Mouse (Mus musculus): Measurements from ENCODE around the gene Msmp. TPM values are rescaled to one million over a fixed set of nuclear protein-coding genes. Genes with fewer than 3 reads are reported as not detected.
"Not testable (repeated sequence)": the region's sequence is repeated elsewhere in the genome, so short reads cannot be mapped to it uniquely, and the experiment has no call there.

Msmp gene
- polyA plus RNA-seq, 1 experiment from 2014 or later, result 0.74 TPM

DNA sequence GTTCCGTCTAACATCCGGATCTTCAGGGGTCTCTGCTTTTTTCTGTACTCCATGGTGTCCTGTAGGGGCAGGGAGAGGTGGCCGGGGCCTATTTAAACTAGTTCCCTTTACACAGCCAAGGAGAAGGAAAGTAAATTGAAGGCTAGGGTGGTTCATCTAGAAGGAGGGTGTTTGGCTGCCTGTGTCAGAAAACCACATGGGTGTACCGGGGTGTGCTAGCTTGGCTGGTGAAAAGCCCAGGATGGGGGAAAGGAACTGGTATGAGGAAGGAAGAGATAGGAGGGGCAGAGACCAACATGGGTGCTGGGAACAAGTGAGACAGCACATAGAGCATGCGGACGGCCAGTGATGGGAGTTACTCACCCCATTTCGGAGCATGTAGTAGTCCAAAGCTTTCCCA is 28.4 kb downstream of the Msmp start:
- peaks cover 41% of the 10 kb centered on the region for H3K4me1 ChIP-seq
- no peaks in the 10 kb centered on the region for H3K27me3 ChIP-seq (ENCODE audit: low read depth, poor library complexity, severe bottlenecking)
- peaks cover 75% of the 10 kb centered on the region for H3K36me3 ChIP-seq
- 96% methylated on average over 7 of the region's 7 CpGs for WGBS
- no peak overlapping the region for H3K27ac ChIP-seq (replicated peaks)
- H3K4me3 ChIP-seq, result no peak overlapping the region
- 0 out of 2 replicates have a peak, but pooled peaks cover 2% of the 10 kb centered on the region for H3K9me3 ChIP-seq (replicated peaks)
- no peak for DNase-seq (ENCODE audit: low spot score)

DNA sequence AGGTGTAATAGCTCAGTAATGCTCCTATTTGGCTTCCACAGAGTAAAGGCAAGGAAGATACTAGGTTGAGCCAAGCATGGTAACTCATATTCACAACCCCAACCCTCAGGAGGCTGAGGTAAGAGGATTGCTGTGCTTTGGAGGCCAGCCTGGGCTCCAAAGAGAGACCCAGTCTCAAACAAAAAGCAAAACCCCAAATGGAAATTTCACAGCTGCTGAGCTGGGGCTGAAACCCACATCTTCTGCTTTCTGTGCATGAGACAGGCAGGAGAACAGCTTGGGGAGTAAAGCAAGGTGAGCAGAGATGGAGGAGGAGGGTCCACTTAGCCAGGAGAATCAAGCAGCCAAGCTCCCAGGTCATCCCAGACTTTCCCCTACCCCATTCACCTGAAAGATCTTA is 30.4 kb downstream of the Msmp start:
- Histone ChIP-seq H3K9me3 (replicated peaks) (0 out of 2 replicates have a peak, but pooled peaks cover 2% of the 10 kb centered on the region), H3K4me1 (peaks cover 20% of the 10 kb centered on the region), H3K27me3 (ENCODE audit: low read depth, poor library complexity, severe bottlenecking) (no peaks in the 10 kb centered on the region), H3K36me3 (peaks cover 89% of the 10 kb centered on the region), H3K27ac (replicated peaks) (no peak overlapping the region), H3K4me3 (no peak overlapping the region)
- DNase-seq (ENCODE audit: low spot score), result no peak

DNA sequence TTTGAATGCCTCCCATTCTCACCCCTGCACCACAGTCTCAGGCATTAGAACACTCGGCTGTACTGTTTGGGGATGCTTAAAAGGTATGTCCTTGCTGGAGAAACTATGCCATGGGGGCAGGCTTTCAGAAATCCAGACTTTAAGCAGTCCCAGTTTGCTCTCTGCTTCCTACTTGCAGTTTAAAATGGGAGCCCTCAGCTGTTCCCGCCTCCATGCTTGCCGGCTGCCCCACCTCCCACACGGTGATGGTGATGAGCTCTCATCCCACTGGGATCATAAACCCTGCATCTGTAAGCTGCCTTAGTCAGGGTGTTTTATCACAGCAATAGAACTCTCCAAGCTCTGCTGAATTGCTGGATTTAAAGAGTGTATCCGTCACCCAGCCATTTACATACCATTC is 31.9 kb downstream of the Msmp start:
- WGBS, result 98% methylated on average over 5 of the region's 5 CpGs
- Histone ChIP-seq H3K36me3 (peaks cover 98% of the 10 kb centered on the region), H3K4me3 (no peak overlapping the region), H3K27me3 (ENCODE audit: low read depth, poor library complexity, severe bottlenecking) (no peaks in the 10 kb centered on the region), H3K4me1 (peaks cover 6% of the 10 kb centered on the region), H3K9me3 (replicated peaks) (0 out of 2 replicates have a peak, but pooled peaks cover 2% of the 10 kb centered on the region), H3K27ac (replicated peaks) (no peak overlapping the region)
- no peak for DNase-seq (ENCODE audit: low spot score)

DNA sequence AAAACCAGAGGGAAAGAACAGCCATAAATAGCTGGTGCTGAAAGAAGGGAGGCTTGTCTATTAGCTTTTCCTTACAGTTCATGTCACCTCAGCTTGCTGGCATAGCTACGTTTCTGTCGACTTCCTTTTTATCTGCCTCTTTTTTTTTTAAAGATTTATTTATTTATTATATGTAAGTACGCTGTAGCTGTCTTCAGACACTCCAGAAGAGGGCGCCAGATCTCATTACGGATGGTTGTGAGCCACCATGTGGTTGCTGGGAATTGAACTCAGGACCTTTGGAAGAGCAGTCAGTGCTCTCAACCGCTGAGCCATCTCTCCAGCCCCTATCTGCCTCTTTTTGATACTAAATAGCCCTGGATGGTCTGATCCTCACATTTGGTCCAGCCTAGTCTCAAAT is 32.4 kb downstream of the Msmp start:
- not testable (repeated sequence) for H3K27me3 ChIP-seq (ENCODE audit: low read depth, poor library complexity, severe bottlenecking); H3K9me3 ChIP-seq (replicated peaks); H3K4me1 ChIP-seq; H3K4me3 ChIP-seq; DNase-seq (ENCODE audit: low spot score); H3K27ac ChIP-seq (replicated peaks)
- WGBS, result 90% methylated on average over 6 of the region's 6 CpGs
- H3K36me3 ChIP-seq, result peaks cover 100% of the 10 kb centered on the region

DNA sequence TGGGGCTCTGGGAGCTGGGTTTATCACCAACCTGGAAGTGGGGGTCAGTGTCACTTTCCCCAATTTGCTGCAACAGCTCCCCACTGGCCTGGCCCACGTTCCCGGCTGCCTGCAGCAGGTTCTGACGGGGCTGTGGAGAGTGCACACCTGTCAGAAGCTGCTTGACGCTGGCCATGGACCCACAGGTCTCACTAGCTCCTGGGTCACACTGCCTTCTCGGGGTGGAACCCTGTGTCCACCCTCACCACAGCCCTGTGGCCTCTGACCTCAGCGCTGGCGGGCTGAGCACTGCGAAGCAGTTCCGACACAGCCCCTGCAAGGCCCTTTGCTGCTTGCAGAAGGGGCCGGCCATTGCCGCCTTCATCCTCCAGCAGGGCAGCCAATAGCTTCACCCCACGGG is 35.2 kb downstream of the Msmp start:
- DNase-seq (ENCODE audit: low spot score), result no peak

DNA sequence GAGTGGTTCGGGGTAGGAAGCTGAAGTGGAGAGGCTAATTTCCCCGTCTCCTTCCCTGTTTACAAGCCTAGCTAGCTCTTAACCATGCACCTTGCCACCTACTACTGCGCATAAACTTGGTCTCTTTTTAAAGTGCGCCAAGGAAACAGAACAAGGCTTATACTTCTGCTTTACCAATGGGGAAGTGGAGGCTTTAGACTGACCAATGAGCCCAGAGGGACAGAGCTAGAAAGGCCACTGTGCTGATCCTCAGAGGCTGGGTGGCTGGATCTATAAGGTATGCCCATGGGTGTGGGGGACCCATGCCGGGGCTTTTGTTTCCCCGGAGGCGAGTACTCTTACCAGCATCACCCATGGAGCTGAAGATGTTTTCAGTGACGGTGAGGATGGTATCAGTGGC is 37.1 kb downstream of the Msmp start:
- H3K4me1 ChIP-seq, result no peaks in the 10 kb centered on the region
- H3K9me3 ChIP-seq (replicated peaks), result no peaks in the 10 kb centered on the region
- H3K27ac ChIP-seq (replicated peaks), result no peak overlapping the region
- H3K4me3 ChIP-seq, result no peak overlapping the region
- H3K27me3 ChIP-seq (ENCODE audit: low read depth, poor library complexity, severe bottlenecking), result no peaks in the 10 kb centered on the region
- WGBS, result 97% methylated on average over 8 of the region's 8 CpGs
- DNase-seq (ENCODE audit: low spot score), result no peak
- peaks cover 100% of the 10 kb centered on the region for H3K36me3 ChIP-seq

More for the DNA sequence above, 35.2 kb downstream of the Msmp start:
- WGBS, result 91% methylated on average over 12 of the region's 12 CpGs
- peaks cover 100% of the 10 kb centered on the region for H3K36me3 ChIP-seq
- no peaks in the 10 kb centered on the region for H3K4me1 ChIP-seq
- no peaks in the 10 kb centered on the region for H3K27me3 ChIP-seq (ENCODE audit: low read depth, poor library complexity, severe bottlenecking)
- H3K27ac ChIP-seq (replicated peaks), result no peak overlapping the region
- H3K4me3 ChIP-seq, result no peak overlapping the region
- H3K9me3 ChIP-seq (replicated peaks), result 0 out of 2 replicates have a peak, but pooled peaks cover 2% of the 10 kb centered on the region

DNA sequence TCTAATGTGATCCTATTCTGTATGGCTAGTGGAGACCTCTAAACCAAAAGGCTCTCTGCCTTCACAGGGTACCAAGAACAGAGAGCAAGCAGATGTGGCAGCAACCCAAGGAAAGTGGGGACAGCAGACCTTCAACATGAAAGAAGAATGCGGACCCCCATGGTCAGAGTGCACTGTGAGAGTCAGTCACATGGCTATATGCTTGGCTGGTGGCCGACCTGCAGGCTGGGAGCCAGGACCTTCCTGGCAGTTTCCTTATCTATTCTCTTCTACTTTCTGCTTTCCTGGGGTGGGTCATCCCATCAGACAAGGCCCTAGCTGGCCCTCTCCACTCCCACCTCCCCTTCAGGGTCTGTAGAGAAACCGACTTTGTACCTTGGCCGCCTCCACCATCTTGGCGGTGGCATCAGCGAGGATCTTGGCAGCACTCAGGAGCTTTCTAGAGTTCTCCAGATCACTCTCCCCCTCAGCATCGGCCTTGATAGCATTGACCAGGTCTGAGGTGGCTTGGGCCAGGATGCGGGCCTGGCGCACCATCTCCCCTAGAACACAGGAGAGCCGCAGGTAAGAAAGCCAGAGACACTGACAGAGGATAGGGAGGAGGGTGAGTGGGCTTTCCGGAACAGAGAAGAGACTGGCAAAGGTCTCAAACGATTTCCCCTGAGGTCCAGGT is 37.8 kb downstream of the Msmp start:
- no peaks in the 10 kb centered on the region for H3K9me3 ChIP-seq (replicated peaks)
- WGBS, result 91% methylated on average over 12 of the region's 12 CpGs
- no peak overlapping the region for H3K27ac ChIP-seq (replicated peaks)
- H3K4me1 ChIP-seq, result no peaks in the 10 kb centered on the region
- no peak overlapping the region for H3K4me3 ChIP-seq
- no peak for DNase-seq (ENCODE audit: low spot score)
- peaks cover 100% of the 10 kb centered on the region for H3K36me3 ChIP-seq
- no peaks in the 10 kb centered on the region for H3K27me3 ChIP-seq (ENCODE audit: low read depth, poor library complexity, severe bottlenecking)

DNA sequence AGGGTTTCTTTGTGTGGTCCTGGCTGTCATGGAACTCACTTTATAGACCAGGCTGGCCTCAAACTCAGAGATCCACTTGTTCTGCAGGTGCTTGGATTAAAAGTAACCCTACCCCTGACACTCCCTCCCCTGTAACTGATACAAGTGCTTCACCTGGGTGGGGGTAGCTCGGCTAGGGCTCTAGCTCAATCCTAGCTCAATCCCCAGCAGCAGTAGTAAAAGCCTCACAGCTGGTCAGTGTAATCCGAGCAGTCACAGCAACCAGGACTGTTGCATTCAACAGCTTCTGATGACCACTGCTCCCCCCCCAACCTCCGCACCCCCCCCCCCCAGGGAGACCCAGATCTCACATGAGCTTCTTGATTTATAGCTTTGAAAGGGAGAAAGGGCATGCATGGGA is 42.2 kb downstream of the Msmp start:
- no peaks in the 10 kb centered on the region for H3K27me3 ChIP-seq (ENCODE audit: low read depth, poor library complexity, severe bottlenecking)
- WGBS, result 75% methylated on average over 3 of the region's 3 CpGs
- no peaks in the 10 kb centered on the region for H3K9me3 ChIP-seq (replicated peaks)
- H3K27ac ChIP-seq (replicated peaks), result no peak overlapping the region
- no peak overlapping the region for H3K4me3 ChIP-seq
- peaks cover 99% of the 10 kb centered on the region for H3K36me3 ChIP-seq
- no peak for DNase-seq (ENCODE audit: low spot score)
- no peaks in the 10 kb centered on the region for H3K4me1 ChIP-seq

DNA sequence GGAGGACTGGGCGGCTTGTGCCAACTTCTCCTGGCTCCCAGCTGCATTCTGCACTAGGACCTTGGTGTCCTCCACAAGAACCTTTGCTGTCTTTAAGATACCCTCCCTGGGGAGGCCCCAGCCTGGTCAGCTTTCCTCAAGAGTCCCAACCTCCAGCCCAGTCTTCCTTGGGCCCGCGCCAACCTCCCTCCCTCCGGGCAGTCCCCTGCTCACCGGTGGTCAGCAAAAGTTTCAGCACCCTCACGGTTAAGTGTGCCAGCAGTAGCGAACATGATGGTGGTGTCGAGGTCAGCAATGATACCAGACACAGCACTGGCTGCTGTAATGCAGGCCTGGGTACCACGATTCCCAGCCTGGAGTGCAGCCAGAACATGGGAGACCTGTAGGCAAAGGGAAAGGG is 48.3 kb downstream of the Msmp start:
- DNase-seq (ENCODE audit: low spot score), result no peak
- Histone ChIP-seq H3K27me3 (ENCODE audit: low read depth, poor library complexity, severe bottlenecking) (no peaks in the 10 kb centered on the region), H3K4me1 (no peaks in the 10 kb centered on the region), H3K4me3 (no peak overlapping the region), H3K9me3 (replicated peaks) (no peaks in the 10 kb centered on the region), H3K27ac (replicated peaks) (no peak overlapping the region), H3K36me3 (peaks cover 99% of the 10 kb centered on the region)
- WGBS, result 92% methylated on average over 9 of the region's 9 CpGs

DNA sequence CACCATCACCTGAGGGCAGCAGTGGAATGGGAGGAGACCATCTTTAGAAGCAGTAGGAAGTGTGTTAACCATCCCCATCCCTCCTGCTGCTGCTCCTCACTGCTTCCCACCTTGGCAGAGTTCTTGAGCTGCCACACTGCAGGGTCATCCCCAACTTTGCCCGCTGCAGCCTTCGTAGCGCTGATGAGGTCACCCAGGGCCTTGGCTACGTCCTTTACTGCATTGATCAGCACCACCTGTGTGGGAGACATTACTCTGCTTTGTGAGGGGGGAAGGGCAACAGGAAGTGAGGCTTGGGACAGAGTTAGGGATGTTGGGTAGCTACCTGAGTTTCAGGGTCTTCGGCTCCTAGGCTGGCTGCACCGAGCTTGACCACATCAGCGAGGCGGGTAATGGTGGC is 48.7 kb downstream of the Msmp start:
- DNase-seq (ENCODE audit: low spot score), result no peak
- no peak overlapping the region for H3K4me3 ChIP-seq
- H3K27ac ChIP-seq (replicated peaks), result no peak overlapping the region
- H3K4me1 ChIP-seq, result no peaks in the 10 kb centered on the region
- H3K27me3 ChIP-seq (ENCODE audit: low read depth, poor library complexity, severe bottlenecking), result no peaks in the 10 kb centered on the region
- WGBS, result 97% methylated on average over 8 of the region's 8 CpGs
- H3K9me3 ChIP-seq (replicated peaks), result no peaks in the 10 kb centered on the region
- H3K36me3 ChIP-seq, result peaks cover 98% of the 10 kb centered on the region

DNA sequence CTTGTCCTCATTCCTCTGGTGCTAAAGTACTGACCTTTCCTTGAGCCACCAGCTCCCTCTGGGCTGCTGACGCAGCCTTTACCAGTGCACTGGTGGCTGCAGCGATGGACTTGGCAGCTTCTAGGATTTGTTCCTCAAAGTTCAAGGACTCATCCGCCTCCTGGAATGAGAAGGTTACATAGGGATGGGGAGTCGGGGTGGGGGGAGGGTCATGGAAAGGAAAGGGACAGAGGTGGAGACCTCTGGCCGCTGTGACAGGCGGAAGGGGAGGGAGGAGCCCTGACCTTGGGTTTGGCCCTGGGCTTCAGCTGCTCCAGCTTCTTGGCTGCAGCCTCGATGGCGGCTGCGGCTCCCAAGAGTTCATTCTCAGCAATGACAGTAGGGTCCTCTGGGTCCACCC is 51.0 kb downstream of the Msmp start:
- H3K27me3 ChIP-seq (ENCODE audit: low read depth, poor library complexity, severe bottlenecking), result no peaks in the 10 kb centered on the region
- H3K27ac ChIP-seq (replicated peaks), result no peak overlapping the region
- DNase-seq (ENCODE audit: low spot score), result no peak
- peaks cover 75% of the 10 kb centered on the region for H3K36me3 ChIP-seq
- H3K9me3 ChIP-seq (replicated peaks), result no peaks in the 10 kb centered on the region
- H3K4me3 ChIP-seq, result no peak overlapping the region
- H3K4me1 ChIP-seq, result no peaks in the 10 kb centered on the region
- 88% methylated on average over 9 of the region's 9 CpGs for WGBS
